Mouse (Mus musculus) CH12.LX (cell line): ENCODE measurements around the gene Gimap7.
A peak's percentile ranks its signal among the peaks of the same experiment; 100 is the strongest.

ENCODE experiments used
- BHLHE40 ChIP-seq: IDR thresholded peaks from 2 replicates; pipeline ENCODE4 v1.6.1; 2011; ENCODE audit warnings: mild to moderate bottlenecking, low read depth, low read length, improper control_type of control experiment
- CTCF ChIP-seq, 2 experiments: IDR thresholded peaks in 1 of 2; conservative IDR thresholded peaks in 1 of 2; 2 replicates each; pipeline ENCODE4 v1.5.1; 2011 to 2012; ENCODE audit warnings: low read depth in 2 of 2, low read length in 2 of 2, improper control_type of control experiment in 1 of 2, inconsistent platforms in 1 of 2, mild to moderate bottlenecking in 1 of 2, moderate library complexity in 1 of 2
- EP300 ChIP-seq: IDR thresholded peaks from 2 replicates; pipeline ENCODE4 v1.6.1; 2011; ENCODE audit warnings: low read length, improper control_type of control experiment
- MAX ChIP-seq: IDR thresholded peaks from 2 replicates; pipeline ENCODE4 v1.6.1; 2011; ENCODE audit warnings: low read length, improper control_type of control experiment
- MAZ ChIP-seq: IDR thresholded peaks from 2 replicates; pipeline ENCODE4 v1.6.1; 2012; ENCODE audit warnings: low read depth, mild to moderate bottlenecking, inconsistent platforms, low read length, improper control_type of control experiment, moderate library complexity
- MXI1 ChIP-seq: IDR thresholded peaks from 2 replicates; pipeline ENCODE4 v1.6.1; 2011; ENCODE audit warnings: mild to moderate bottlenecking, low read depth, low read length, improper control_type of control experiment
- TCF12 ChIP-seq: IDR thresholded peaks from 2 replicates; pipeline ENCODE4 v1.6.1; 2014; ENCODE audit warnings: low read depth, mild to moderate bottlenecking, inconsistent platforms, low read length, improper control_type of control experiment
- USF1 ChIP-seq: IDR thresholded peaks from 2 replicates; pipeline ENCODE4 v1.6.1; 2014; ENCODE audit warnings: low read depth, mild to moderate bottlenecking, inconsistent platforms, low read length, improper control_type of control experiment

DNA sequence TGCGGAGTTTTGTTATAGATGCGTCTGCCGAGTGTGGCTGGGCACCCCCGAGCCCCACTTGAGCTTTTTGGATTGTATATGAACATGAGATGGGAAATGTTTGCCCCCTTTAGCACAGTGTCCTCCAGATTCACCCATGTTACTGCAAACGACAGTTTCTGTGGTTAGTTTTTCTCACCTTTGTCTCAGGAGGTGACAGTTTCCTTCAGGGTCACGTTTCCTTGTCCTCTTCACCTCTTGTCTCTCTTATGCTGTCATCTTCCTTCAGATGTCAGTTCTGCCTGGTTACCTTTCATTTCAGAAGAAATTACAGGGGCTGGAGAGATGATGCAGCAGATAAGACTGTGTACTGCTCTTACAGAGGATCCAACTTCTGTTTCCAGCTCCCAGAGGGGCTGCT lies 38.7 kb upstream of the Gimap7 start:
- TF ChIP-seq TCF12: no peak
- no peak for TF ChIP-seq MAZ
- peak; percentile 88 for TF ChIP-seq BHLHE40
- TF ChIP-seq CTCF (conservative IDR thresholded peaks at IDR 0.05 in 1 of 2, IDR thresholded peaks at IDR 0.05 in 1 of 2; ENCODE audit: low read depth in 2 of 2, low read length in 2 of 2): no peak
- TF ChIP-seq EP300: no peak
- no peak for TF ChIP-seq MAX
- no peak for TF ChIP-seq USF1
- peak; percentile 60; the same call in 1 of the 2 replicates for TF ChIP-seq MXI1
